In the genomic region with DNA sequence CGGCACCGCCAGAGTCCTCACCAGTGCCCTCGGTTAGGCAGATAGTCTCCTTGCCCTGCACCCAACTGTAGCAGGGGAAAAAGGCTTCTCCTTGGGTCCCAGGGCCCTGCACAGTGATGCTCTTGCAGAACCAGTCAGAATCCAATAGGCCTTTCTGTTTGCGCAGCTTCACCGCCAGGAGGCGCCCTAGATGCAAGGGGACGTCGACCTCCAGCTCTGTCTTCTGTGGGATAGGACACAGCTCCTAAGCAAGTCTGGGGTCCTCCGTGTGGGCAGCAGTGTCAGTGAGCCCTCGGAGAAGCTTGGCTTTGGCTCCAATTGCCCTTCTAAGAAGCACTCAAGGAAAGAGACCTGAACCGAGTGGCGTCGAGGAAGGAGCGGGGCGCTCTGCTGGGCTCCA, we compare ENCODE assay signal across 8 mouse cellular contexts. TPM values are rescaled to one million over a fixed set of nuclear protein-coding genes. Genes with fewer than 3 reads are reported as not detected.
A peak's percentile ranks its signal among the peaks of the same experiment; 100 is the strongest.
DNase-seq lines count a peak whose midpoint lies in the region; ATAC-seq and TF ChIP-seq lines count a peak whose summit lies in the region.

No protein-coding gene starts in this region.

- no peaks in the 10 kb centered on the region for H3K36me3 ChIP-seq in ES-Bruce4 (ENCODE audit: control insufficient read depth, insufficient read depth, low read length, poor library complexity, severe bottlenecking)

- no peaks in the 10 kb centered on the region for H3K27me3 ChIP-seq in ES-Bruce4 (ENCODE audit: control insufficient read depth, insufficient read depth, low read length, poor library complexity, severe bottlenecking)

- peak; percentile 94 for TF ChIP-seq CTCF in ES-Bruce4 (IDR thresholded peaks at IDR 0.05; ENCODE audit: low read depth, low read length)

- TF ChIP-seq EP300 in ES-Bruce4 (IDR thresholded peaks at IDR 0.05; ENCODE audit: insufficient read depth, low read depth, low read length) = no peak

- H3K27ac ChIP-seq in ES-Bruce4 (ENCODE audit: insufficient read depth, low read length) = no peak overlapping the region

- TF ChIP-seq POLR2A in ES-Bruce4 (IDR thresholded peaks at IDR 0.05; ENCODE audit: insufficient read depth, low read length) = no peak

- DNase-seq in CD4-positive, CD25-positive, alpha-beta regulatory T cell, adult 2 months (ENCODE audit: low read depth, low spot score) = peak; percentile 72
- DNase-seq in embryo, embryonic 10 days (ENCODE audit: low spot score) = peak; percentile 80
- DNase-seq in heart, postnatal 14 days = peak; percentile 63 to 75
- peak; percentile 55 to 57 for DNase-seq in layer of hippocampus, postnatal 10 days (ENCODE audit: low spot score in 2 of 2)
- peak; percentile 46 to 86 for DNase-seq in spleen, postnatal 4 days (ENCODE audit: low spot score in 2 of 2)

- intact Hi-C loops in heart, postnatal 14 days (cut with DNase I) = no loop called here

- H3K9ac ChIP-seq in ES-Bruce4 (ENCODE audit: low read depth, poor library complexity, severe bottlenecking) = no peak overlapping the region

- no peaks in the 10 kb centered on the region for H3K9me3 ChIP-seq in ES-Bruce4 (replicated peaks; ENCODE audit: control insufficient read depth, insufficient read depth, low read length, poor library complexity, severe bottlenecking)

- no peaks in the 10 kb centered on the region for H3K4me1 ChIP-seq in ES-Bruce4 (ENCODE audit: control insufficient read depth, insufficient read depth, low read length)

- H3K4me3 ChIP-seq in ES-Bruce4 (ENCODE audit: low read depth, low read length) = peak overlapping the region; percentile 43

- ATAC-seq in CD4-positive, CD25-positive, alpha-beta regulatory T cell, adult 4 months = no peak
- peak; percentile 73 for ATAC-seq in megakaryocyte-erythroid progenitor cell, adult 5-6 weeks (replicated peaks; ENCODE audit: low FRiP score, low TSS enrichment, poor library complexity, severe bottlenecking)

RNA-seq across cellular contexts. Expression of a gene that starts 0.8 kb away (rescaled TPM):
- polyA plus RNA-seq in CD4-positive, CD25-positive, alpha-beta regulatory T cell, adult 4 months (2017; shearing (Covaris generic)) = not detected
- 0.58 TPM in 1 of 2 replicates, not detected in the other for polyA plus RNA-seq in ES-Bruce4 (2011; ENCODE audit: insufficient read depth, insufficient read length, low read depth, missing spikeins)
- under 1 TPM; 0.14 to 0.44 TPM for total RNA-seq in heart, postnatal 14 days (2021)
- not detected for total RNA-seq in layer of hippocampus, postnatal 10 days (2021)
- total RNA-seq in megakaryocyte-erythroid progenitor cell, adult 5-6 weeks (2014; fragmentation: Nextera tagmentation) = not detected in 2 replicates
- total RNA-seq in megakaryocyte-erythroid progenitor cell, adult 5-6 weeks (2017) = not detected in 2 replicates

RNA-seq across cellular contexts. Expression of a gene that starts 30.2 kb away (rescaled TPM):
- not detected for polyA plus RNA-seq in CD4-positive, CD25-positive, alpha-beta regulatory T cell, adult 4 months (2017; shearing (Covaris generic))
- 2.2 and 3.0 TPM in 2 replicates for polyA plus RNA-seq in ES-Bruce4 (2011; ENCODE audit: insufficient read depth, insufficient read length, low read depth, missing spikeins)
- 1 to 10 TPM; 5.2 to 8.1 TPM for total RNA-seq in heart, postnatal 14 days (2021)
- not detected for total RNA-seq in layer of hippocampus, postnatal 10 days (2021)
- not detected in 2 replicates for total RNA-seq in megakaryocyte-erythroid progenitor cell, adult 5-6 weeks (2014; fragmentation: Nextera tagmentation)
- not detected in 2 replicates for total RNA-seq in megakaryocyte-erythroid progenitor cell, adult 5-6 weeks (2017)

Comparison
In these comparisons a context has a peak if more than half of its experiments do, and no peak if none do; other contexts are left out.
1. RNA of a gene that starts 30.2 kb away (total RNA-seq): 5.2 to 8.1 TPM in heart, postnatal 14 days; not detected in layer of hippocampus, postnatal 10 days and not detected in megakaryocyte-erythroid progenitor cell, adult 5-6 weeks; every median in the first group is over 4 times any median in the second.
2. Peak in every context shown above with its lines, with median percentiles within 50 percentile points of each other: DNase-seq.